ENCODE assay signal across 7 mouse cellular contexts in genomic region chr4:149144459-149144858, GRCm38 (mm10). TPM values are rescaled to one million over a fixed set of nuclear protein-coding genes. Genes with fewer than 3 reads are reported as not detected.
DNase-seq lines count a peak whose midpoint lies in the region; ATAC-seq lines count a peak whose summit lies in the region.

No protein-coding gene starts in this region.

- DNase-seq in adrenal gland, adult 2 months, result peak; percentile 85
- peak; percentile 96 for DNase-seq in embryo, embryonic 10.5 days (ENCODE audit: low spot score)
- DNase-seq in gastrocnemius, postnatal 36 days, result peak; percentile 75
- peak; percentile 84 to 86 for DNase-seq in left cerebral cortex, postnatal 25 days (ENCODE audit: low spot score in 2 of 2)
- peak; percentile 98 for DNase-seq in midbrain, embryonic 11.5 days (ENCODE audit: low spot score, missing footprints)
- DNase-seq in right cerebral cortex, postnatal 4 days, result peak; percentile 73

- H3K9ac ChIP-seq in intestine, embryonic 16.5 days (ENCODE audit: low read depth, low read length), result no peak overlapping the region
- H3K9ac ChIP-seq in midbrain, embryonic 11.5 days (ENCODE audit: low read length), result peak overlapping the region; percentile 38; the same call in 1 of the 2 replicates

- no peak overlapping the region for H3K4me3 ChIP-seq in intestine, embryonic 16.5 days (ENCODE audit: low read length)
- no peak overlapping the region for H3K4me3 ChIP-seq in midbrain, embryonic 11.5 days (ENCODE audit: low read depth, low read length)

- 4% methylated on average over 3 of the region's 3 CpGs for WGBS in intestine, embryonic 16.5 days
- WGBS in midbrain, embryonic 11.5 days, result 3% methylated on average over 3 of the region's 3 CpGs

- intact Hi-C loops in gastrocnemius, postnatal 36 days (cut with DNase I), result loop anchor here (10.0 kb wide), 1 partner anchor 400 kb away; no protein-coding TSS in a partner anchor
- intact Hi-C loops in left cerebral cortex, postnatal 25 days (cut with DNase I), result loop anchor here (5.0 kb wide), 1 partner anchor 403 kb away; no protein-coding TSS in a partner anchor

- H3K27ac ChIP-seq in intestine, embryonic 16.5 days (ENCODE audit: low read length), result no peak overlapping the region
- no peak overlapping the region for H3K27ac ChIP-seq in midbrain, embryonic 11.5 days (ENCODE audit: low read depth, low read length)

- peak; percentile 73 for ATAC-seq in intestine, embryonic 16.5 days
- peak; percentile 84 for ATAC-seq in midbrain, embryonic 11.5 days (ENCODE audit: low FRiP score)

- no peaks in the 10 kb centered on the region for H3K9me3 ChIP-seq in intestine, embryonic 16.5 days (ENCODE audit: control insufficient read depth, low read length)
- H3K9me3 ChIP-seq in midbrain, embryonic 11.5 days (ENCODE audit: control insufficient read depth, low read length), result no peaks in the 10 kb centered on the region

- no peaks in the 10 kb centered on the region for H3K27me3 ChIP-seq in intestine, embryonic 16.5 days (replicated peaks; ENCODE audit: control insufficient read depth, insufficient read depth, low read length)
- no peaks in the 10 kb centered on the region for H3K27me3 ChIP-seq in midbrain, embryonic 11.5 days (ENCODE audit: control insufficient read depth, insufficient read depth, low read length)

- no peaks in the 10 kb centered on the region for H3K36me3 ChIP-seq in intestine, embryonic 16.5 days (ENCODE audit: control insufficient read depth, insufficient read depth, low read length)
- no peaks in the 10 kb centered on the region for H3K36me3 ChIP-seq in midbrain, embryonic 11.5 days (ENCODE audit: control insufficient read depth, insufficient read depth, low read length)

- peaks cover 3% of the 10 kb centered on the region; the same call in 1 of the 2 replicates for H3K4me1 ChIP-seq in intestine, embryonic 16.5 days (ENCODE audit: control insufficient read depth, insufficient read depth, low read length)
- H3K4me1 ChIP-seq in midbrain, embryonic 11.5 days (ENCODE audit: control insufficient read depth, insufficient read depth, low read length), result peaks cover 3% of the 10 kb centered on the region; the same call in 1 of the 2 replicates

- no peak overlapping the region for H3K4me2 ChIP-seq in intestine, embryonic 16.5 days (ENCODE audit: low read depth, low read length)
- no peak overlapping the region for H3K4me2 ChIP-seq in midbrain, embryonic 11.5 days

RNA-seq across cellular contexts. Expression of gene Cenps, which starts 7.0 kb away (rescaled TPM):
- 10 to 100 TPM; 11.5 to 13.0 TPM for total RNA-seq in adrenal gland, adult 2 months (2021)
- 0.35 and 2.7 TPM in 2 replicates for polyA plus RNA-seq in adrenal gland, adult 2 months (2012; rRNA removed)
- total RNA-seq in gastrocnemius, postnatal 36 days (2021), result 1 to 10 TPM; 5.0 to 6.1 TPM
- 16.8 and 20.4 TPM in 2 replicates for polyA plus RNA-seq in intestine, embryonic 16.5 days (2015; fragmentation: Nextera tagmentation; extraction: Ambion mirVana)
- 10 to 100 TPM; 23.3 to 24.3 TPM for total RNA-seq in left cerebral cortex, postnatal 25 days (2021)
- polyA plus RNA-seq in midbrain, embryonic 11.5 days (2014; fragmentation: Nextera tagmentation; extraction: Ambion mirVana), result 52.6 and 53.1 TPM in 2 replicates

RNA-seq across cellular contexts. Expression of gene Cort, which starts 17.9 kb away (rescaled TPM):
- total RNA-seq in adrenal gland, adult 2 months (2021), result 1 to 10 TPM; 1.2 TPM
- not detected in 2 replicates for polyA plus RNA-seq in adrenal gland, adult 2 months (2012; rRNA removed)
- not detected for total RNA-seq in gastrocnemius, postnatal 36 days (2021)
- polyA plus RNA-seq in intestine, embryonic 16.5 days (2015; fragmentation: Nextera tagmentation; extraction: Ambion mirVana), result 0.48 TPM in 1 of 2 replicates, not detected in the other
- total RNA-seq in left cerebral cortex, postnatal 25 days (2021), result 10 to 100 TPM; 13.7 to 14.1 TPM
- polyA plus RNA-seq in midbrain, embryonic 11.5 days (2014; fragmentation: Nextera tagmentation; extraction: Ambion mirVana), result 0.51 and 0.63 TPM in 2 replicates

RNA-seq across cellular contexts. Expression of gene Pgd, which starts 22.1 kb away (rescaled TPM):
- 100 to 1,000 TPM; 225 to 340 TPM for total RNA-seq in adrenal gland, adult 2 months (2021)
- 201 and 255 TPM in 2 replicates for polyA plus RNA-seq in adrenal gland, adult 2 months (2012; rRNA removed)
- total RNA-seq in gastrocnemius, postnatal 36 days (2021), result 10 to 100 TPM; 14.6 to 14.8 TPM
- polyA plus RNA-seq in intestine, embryonic 16.5 days (2015; fragmentation: Nextera tagmentation; extraction: Ambion mirVana), result 250 and 255 TPM in 2 replicates
- 10 to 100 TPM; 33.1 to 33.5 TPM for total RNA-seq in left cerebral cortex, postnatal 25 days (2021)
- polyA plus RNA-seq in midbrain, embryonic 11.5 days (2014; fragmentation: Nextera tagmentation; extraction: Ambion mirVana), result 47.4 and 50.7 TPM in 2 replicates

RNA-seq across cellular contexts. Expression of gene Dffa, which starts 40.5 kb away (rescaled TPM):
- total RNA-seq in adrenal gland, adult 2 months (2021), result 10 to 100 TPM; 19.2 to 26.1 TPM
- 9.8 and 11.6 TPM in 2 replicates for polyA plus RNA-seq in adrenal gland, adult 2 months (2012; rRNA removed)
- 10 to 100 TPM; 57.5 to 65.1 TPM for total RNA-seq in gastrocnemius, postnatal 36 days (2021)
- 50.5 and 52.2 TPM in 2 replicates for polyA plus RNA-seq in intestine, embryonic 16.5 days (2015; fragmentation: Nextera tagmentation; extraction: Ambion mirVana)
- 10 to 100 TPM; 54.9 to 58.6 TPM for total RNA-seq in left cerebral cortex, postnatal 25 days (2021)
- polyA plus RNA-seq in midbrain, embryonic 11.5 days (2014; fragmentation: Nextera tagmentation; extraction: Ambion mirVana), result 24.9 and 25.3 TPM in 2 replicates

RNA-seq across cellular contexts. Expression of gene Pex14, which starts 44.8 kb away (rescaled TPM):
- total RNA-seq in adrenal gland, adult 2 months (2021), result 10 to 100 TPM; 77.8 to 81.4 TPM
- 110 and 111 TPM in 2 replicates for polyA plus RNA-seq in adrenal gland, adult 2 months (2012; rRNA removed)
- 10 to 100 TPM; 18.6 to 20.2 TPM for total RNA-seq in gastrocnemius, postnatal 36 days (2021)
- 63.3 and 64.3 TPM in 2 replicates for polyA plus RNA-seq in intestine, embryonic 16.5 days (2015; fragmentation: Nextera tagmentation; extraction: Ambion mirVana)
- total RNA-seq in left cerebral cortex, postnatal 25 days (2021), result 10 to 100 TPM; 45.5 to 47.0 TPM
- 31.3 and 35.9 TPM in 2 replicates for polyA plus RNA-seq in midbrain, embryonic 11.5 days (2014; fragmentation: Nextera tagmentation; extraction: Ambion mirVana)

Comparison
In these comparisons a context has a peak if more than half of its experiments do, and no peak if none do; other contexts are left out.
1. RNA of gene Cort, which starts 17.9 kb away (total RNA-seq): 13.7 to 14.1 TPM in left cerebral cortex, postnatal 25 days; 1.2 TPM in adrenal gland, adult 2 months and not detected in gastrocnemius, postnatal 36 days; every median in the first group is over 4 times any median in the second.
2. RNA of gene Pgd, which starts 22.1 kb away (total RNA-seq): 225 to 340 TPM in adrenal gland, adult 2 months; 33.1 to 33.5 TPM in left cerebral cortex, postnatal 25 days and 14.6 to 14.8 TPM in gastrocnemius, postnatal 36 days; every median in the first group is over 4 times any median in the second.
3. Peak in every context shown above with its lines, with median percentiles within 50 percentile points of each other: DNase-seq.